Mouse (Mus musculus) monocyte, adult 2 months (primary cell): ENCODE measurements around the gene Dao.

Source experiments
- DNase-seq, 2 experiments: peaks; one replicate each; pipeline ENCODE4 v3.0.0; 2022; ENCODE audit warnings: low spot score in 2 of 2, low read depth in 1 of 2

Dao gene

GRCm38 (mm10) chr5:113981843-113982242 is 21.7 kb upstream of the Dao start:
- no peak for DNase-seq

- DNase-seq, result no peak
Observed at GRCm38 (mm10) chr5:113983541-113983940, 20.0 kb upstream of the Dao start.

- DNase-seq, result no peak
Observed at GRCm38 (mm10) chr5:113984025-113984740, 19.3 kb upstream of the Dao start.

- no peak for DNase-seq
Observed at GRCm38 (mm10) chr5:113985737-113986136, 17.8 kb upstream of the Dao start.

- DNase-seq, result no peak
Observed at GRCm38 (mm10) chr5:113986182-113986961, 17.1 kb upstream of the Dao start.

GRCm38 (mm10) chr5:113989437-113990024 is 14.0 kb upstream of the Dao start:
- DNase-seq, result no peak

GRCm38 (mm10) chr5:113990593-113990992 is 12.9 kb upstream of the Dao start:
- DNase-seq, result no peak

- DNase-seq, result no peak
Observed at GRCm38 (mm10) chr5:113991141-113991540, 12.4 kb upstream of the Dao start.

GRCm38 (mm10) chr5:113992339-113992831 is 11.1 kb upstream of the Dao start:
- DNase-seq, result peak; percentile 43 to 74

GRCm38 (mm10) chr5:113993031-113993486 is 10.4 kb upstream of the Dao start:
- peak in 1 of 2 experiments; percentile 21 for DNase-seq

GRCm38 (mm10) chr5:113993487-113994465 is 9.7 kb upstream of the Dao start, which contains the start of gene Ssh1:
TSS of gene Ssh1 (minus strand) at chr5:113993894.
- peak in 1 of 2 experiments; percentile 58 for DNase-seq

- no peak for DNase-seq
Observed at GRCm38 (mm10) chr5:113996458-113996857, 7.0 kb upstream of the Dao start.

- peak; percentile 48 to 69 for DNase-seq
Observed at GRCm38 (mm10) chr5:113999382-113999781, 4.1 kb upstream of the Dao start.

GRCm38 (mm10) chr5:114004573-114004972 is 1.1 kb downstream of the Dao start:
- no peak for DNase-seq

GRCm38 (mm10) chr5:114005100-114005499 is 1.6 kb downstream of the Dao start:
- DNase-seq, result no peak

GRCm38 (mm10) chr5:114006974-114007373 is 3.5 kb downstream of the Dao start:
- DNase-seq, result no peak

- DNase-seq, result no peak
Observed at GRCm38 (mm10) chr5:114007753-114008453, 4.4 kb downstream of the Dao start.

GRCm38 (mm10) chr5:114009049-114009448 is 5.5 kb downstream of the Dao start:
- DNase-seq, result no peak

- no peak for DNase-seq
Observed at GRCm38 (mm10) chr5:114015121-114015520, 11.6 kb downstream of the Dao start.

- DNase-seq, result no peak
Observed at GRCm38 (mm10) chr5:114024390-114024789, 20.9 kb downstream of the Dao start.
